Comparison of ENCODE assay signal across 9 mouse cellular contexts in genomic region chr1:152678451-152678850, GRCm38 (mm10).
DNase-seq lines count a peak whose midpoint lies in the region; TF ChIP-seq lines count a peak whose summit lies in the region.
"Had no signal": no experiment of that assay in that cellular context is flagged by ENCODE, and none has a peak within 500 bp of the region (broad histone marks: within the 10 kb centered on the region; RNA-seq: fewer than 3 reads in every experiment).

No protein-coding gene starts in this region.

- intact Hi-C loops in gastrocnemius, adult 2 months (cut with DNase I): loop anchor here (1.0 to 5.0 kb wide), 2 partner anchors 69 to 153 kb away; no protein-coding TSS in a partner anchor
- intact Hi-C loops in gastrocnemius, postnatal 14 days (cut with DNase I; ENCODE audit: low total_unique reads): no loop called here
- intact Hi-C loops in left cerebral cortex, postnatal 4 days (cut with DNase I): no loop called here

- no peak overlapping the region for H3K4me3 ChIP-seq in gastrocnemius, adult 2 months
- H3K4me3 ChIP-seq: myocyte had no signal

- peak overlapping the region; percentile 61; the same call in 1 of the 2 replicates for H3K27ac ChIP-seq in gastrocnemius, adult 2 months

- DNase-seq in gastrocnemius, adult 2 months: peak; percentile 60
- DNase-seq in gastrocnemius, postnatal 14 days: no peak
- DNase-seq in ES-CJ7 (ENCODE audit: low read depth, low spot score): peak; percentile 53
- peak; percentile 60 for DNase-seq in kidney, adult 9 months
- DNase-seq in spleen, adult 18-20 months: peak; percentile 14 to 32
- DNase-seq in frontal cortex, adult 2 months (ENCODE audit: extremely low spot score in 1 of 2, low spot score in 1 of 2): no peak
- DNase-seq in layer of hippocampus, postnatal 10 days (ENCODE audit: low spot score in 2 of 2): no peak
- no peak for DNase-seq in left cerebral cortex, postnatal 4 days

- peak; percentile 69 for TF ChIP-seq CTCF in gastrocnemius, adult 2 months (IDR thresholded peaks at IDR 0.05)

Comparison
In these comparisons a context has a peak if more than half of its experiments do, and no peak if none do; other contexts are left out.
1. DNase-seq: peak in gastrocnemius, adult 2 months (single experiment), ES-CJ7 (single experiment), kidney, adult 9 months (single experiment) and spleen, adult 18-20 months (2 of 2); none in gastrocnemius, postnatal 14 days (single experiment), frontal cortex, adult 2 months (0 of 2), layer of hippocampus, postnatal 10 days (0 of 2) and left cerebral cortex, postnatal 4 days (single experiment).